Mouse (Mus musculus) heart, postnatal 25 days (tissue): Measurements from ENCODE around the gene Sec24d. TPM values are rescaled to one million over a fixed set of nuclear protein-coding genes. Genes with fewer than 3 reads are reported as not detected.
"Not testable (repeated sequence)": the region's sequence is repeated elsewhere in the genome, so short reads cannot be mapped to it uniquely, and the experiment has no call there.

ENCODE experiments used
- DNase-seq: peaks from one replicate; pipeline ENCODE4 v3.0.0; 2022; ENCODE audit warnings: low spot score
- intact Hi-C: fragments of 180-260 bp; cut with DNase I; formaldehyde crosslinking; loops from one replicate; pipeline ENCODE4 v1.15.1; 2025
- total RNA-seq, 2 experiments: library from RNA; stranded (reverse); gene quantifications; 2 replicates each; pipeline ENCODE4 v1.2.3; 2021

The Sec24d gene
- total RNA-seq, 2 experiments from 2014 or later = 41.4 to 41.8 TPM

- DNase-seq = no peak
- intact Hi-C loops = loop anchor here (2.0 kb wide), 1 partner anchor 124 kb away; no protein-coding TSS in a partner anchor
Observed at GRCm38 (mm10) chr3:123384435-123384834, 117.2 kb downstream of the Sec24d start.

GRCm38 (mm10) chr3:123385118-123385485 is 117.8 kb downstream of the Sec24d start:
- no peak for DNase-seq
- intact Hi-C loops = loop anchor here (2.0 to 5.0 kb wide), 2 partner anchors 62 to 124 kb away; partner anchors contain the start of gene Prss12

GRCm38 (mm10) chr3:123385486-123386156 is 118.4 kb downstream of the Sec24d start, which contains the start of gene Mettl14:
Mettl14 (minus strand) TSS chr3:123386108.
- intact Hi-C loops = loop anchor here (2.0 to 5.0 kb wide), 2 partner anchors 62 to 123 kb away; partner anchors contain the start of gene Prss12
- DNase-seq = peak; percentile 90

- intact Hi-C loops = loop anchor here (5.0 kb wide), 1 partner anchor 61 kb away; the partner anchor contains the start of gene Prss12
- DNase-seq = not testable (repeated sequence)
Observed at GRCm38 (mm10) chr3:123386157-123386780, 119.0 kb downstream of the Sec24d start.

GRCm38 (mm10) chr3:123391180-123391579 is 123.9 kb downstream of the Sec24d start:
- intact Hi-C loops = no loop called here

GRCm38 (mm10) chr3:123395611-123396010 is 128.4 kb downstream of the Sec24d start:
- intact Hi-C loops = no loop called here
- no peak for DNase-seq

More at GRCm38 (mm10) chr3:123391180-123391579, 123.9 kb downstream of the Sec24d start:
- DNase-seq = no peak

GRCm38 (mm10) chr3:123397562-123398481 is 130.6 kb downstream of the Sec24d start:
- no peak for DNase-seq

GRCm38 (mm10) chr3:123404945-123405344 is 137.7 kb downstream of the Sec24d start:
- intact Hi-C loops = no loop called here
- DNase-seq = no peak

More at GRCm38 (mm10) chr3:123397562-123398481, 130.6 kb downstream of the Sec24d start:
- intact Hi-C loops = no loop called here

- no peak for DNase-seq
- intact Hi-C loops = no loop called here
Observed at GRCm38 (mm10) chr3:123411821-123412578, 144.7 kb downstream of the Sec24d start.

- no peak for DNase-seq
Observed at GRCm38 (mm10) chr3:123413173-123413572, 145.9 kb downstream of the Sec24d start.

More at GRCm38 (mm10) chr3:123413173-123413572, 145.9 kb downstream of the Sec24d start:
- intact Hi-C loops = no loop called here

Other genes with a start within 250 kb of the Sec24d start
- gene Myoz2, start 232.4 kb upstream of the Sec24d start, total RNA-seq = 1,000 to 10,000 TPM; 2,092 to 2,205 TPM
- gene Synpo2, start 31.3 kb upstream of the Sec24d start, total RNA-seq = 10 to 100 TPM; 75.9 to 80.6 TPM
- gene Mettl14, start 118.7 kb downstream of the Sec24d start, total RNA-seq = 10 to 100 TPM; 10.2 to 11.8 TPM
- under 1 TPM; 0.84 to 0.91 TPM for gene Prss12, start 179.5 kb downstream of the Sec24d start, total RNA-seq